Mouse (Mus musculus): ENCODE data around the gene Ndufb10. TPM values are rescaled to one million over a fixed set of nuclear protein-coding genes. Genes with fewer than 3 reads are reported as not detected.

The Ndufb10 gene
- polyA plus RNA-seq, 1 experiment = 519 TPM

- TF ChIP-seq GATA1 (IDR thresholded peaks at IDR 0.05; ENCODE audit: borderline replicate concordance, low read length) (no peak), FLI1 (IDR thresholded peaks at IDR 0.05; ENCODE audit: low read length) (no peak)
- peak overlapping the region; percentile 94 for H3K4me3 ChIP-seq (replicated peaks)
- peaks cover 53% of the 10 kb centered on the region for H3K4me1 ChIP-seq
- peaks cover 14% of the 10 kb centered on the region for H3K36me3 ChIP-seq (replicated peaks; ENCODE audit: low read length)
- H3K27me3 ChIP-seq (replicated peaks) = peaks cover 2% of the 10 kb centered on the region
- H3K9me3 ChIP-seq = no peaks in the 10 kb centered on the region
Measured at GRCm38 (mm10) chr17:24735446-24735845, 11.2 kb upstream of the Ndufb10 start.

DNA sequence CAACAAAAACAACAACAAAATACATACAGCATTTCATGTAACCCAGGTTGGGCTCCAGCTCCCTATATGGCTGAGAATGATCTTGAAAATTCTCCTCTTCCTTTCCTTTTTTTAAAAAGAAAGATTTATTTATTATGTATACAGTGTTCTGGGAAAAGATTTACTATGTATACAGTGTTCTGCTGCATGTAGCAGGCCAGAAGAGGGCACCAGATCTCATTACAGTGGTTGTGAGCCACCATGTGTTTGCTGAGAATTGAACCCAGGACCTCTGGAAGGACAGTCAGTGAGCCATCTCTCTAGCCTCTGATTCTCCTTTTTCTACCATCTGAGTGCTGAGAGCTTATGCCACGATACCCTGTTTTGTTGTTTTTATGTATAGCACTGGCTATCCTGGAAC lies 10.2 kb upstream of the Ndufb10 start:
- Histone ChIP-seq H3K9me3 (no peaks in the 10 kb centered on the region), H3K4me3 (replicated peaks) (no peak overlapping the region), H3K36me3 (replicated peaks; ENCODE audit: low read length) (peaks cover 5% of the 10 kb centered on the region), H3K27me3 (replicated peaks) (peaks cover 2% of the 10 kb centered on the region), H3K4me1 (peaks cover 56% of the 10 kb centered on the region)
- TF ChIP-seq GATA1 (IDR thresholded peaks at IDR 0.05; ENCODE audit: borderline replicate concordance, low read length) = no peak
- no peak for TF ChIP-seq FLI1 (IDR thresholded peaks at IDR 0.05; ENCODE audit: low read length)

GRCm38 (mm10) chr17:24733434-24734050 lies 9.3 kb upstream of the Ndufb10 start:
- Histone ChIP-seq H3K4me3 (replicated peaks) (no peak overlapping the region), H3K9me3 (no peaks in the 10 kb centered on the region), H3K36me3 (replicated peaks; ENCODE audit: low read length) (no peaks in the 10 kb centered on the region), H3K4me1 (peaks cover 52% of the 10 kb centered on the region), H3K27me3 (replicated peaks) (peaks cover 2% of the 10 kb centered on the region)
- TF ChIP-seq GATA1 (IDR thresholded peaks at IDR 0.05; ENCODE audit: borderline replicate concordance, low read length) = no peak
- TF ChIP-seq FLI1 (IDR thresholded peaks at IDR 0.05; ENCODE audit: low read length) = no peak

DNA sequence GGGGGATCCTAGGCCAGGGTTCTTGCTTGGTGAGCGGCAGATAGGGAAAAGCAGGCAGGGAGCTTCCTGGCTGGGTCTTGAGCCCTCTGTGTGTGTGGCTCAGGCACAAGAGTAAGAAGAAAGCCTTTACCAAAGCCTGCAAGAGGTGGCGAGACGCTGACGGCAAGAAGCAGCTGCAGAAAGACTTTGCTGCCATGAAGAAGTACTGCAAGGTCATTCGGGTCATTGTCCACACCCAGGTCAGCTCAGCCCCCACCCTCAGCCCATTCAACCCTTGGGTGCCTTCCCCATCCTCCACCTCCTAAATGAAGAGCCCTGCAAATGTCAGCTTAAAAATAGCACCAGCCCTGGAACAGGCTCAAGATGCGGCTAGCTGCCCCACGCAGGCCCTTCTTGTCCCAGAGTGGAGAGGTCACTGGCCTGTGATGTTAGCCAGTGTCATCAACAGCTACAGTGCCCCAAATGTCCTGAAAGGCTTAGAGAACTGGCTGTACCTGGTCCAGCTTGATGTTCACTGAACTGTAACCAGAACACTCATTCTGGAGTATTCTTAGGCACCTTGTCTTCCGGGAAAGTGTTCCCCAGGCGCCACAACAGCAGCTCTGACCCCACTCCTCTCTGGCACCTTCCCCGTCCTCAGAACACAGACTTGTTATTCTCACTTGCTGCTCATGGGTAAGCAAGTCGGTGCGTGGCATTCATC lies 8.1 kb upstream of the Ndufb10 start:
- Histone ChIP-seq H3K9me3 (no peaks in the 10 kb centered on the region), H3K27me3 (replicated peaks) (peaks cover 5% of the 10 kb centered on the region)
- TF ChIP-seq GATA1 (IDR thresholded peaks at IDR 0.05; ENCODE audit: borderline replicate concordance, low read length) (no peak), FLI1 (IDR thresholded peaks at IDR 0.05; ENCODE audit: low read length) (no peak)

GRCm38 (mm10) chr17:24730787-24731186 lies 6.5 kb upstream of the Ndufb10 start:
- H3K27me3 ChIP-seq (replicated peaks) = peaks cover 5% of the 10 kb centered on the region

More for the DNA sequence above, 8.1 kb upstream of the Ndufb10 start:
- Histone ChIP-seq H3K36me3 (replicated peaks; ENCODE audit: low read length) (no peaks in the 10 kb centered on the region), H3K4me3 (replicated peaks) (no peak overlapping the region), H3K4me1 (peaks cover 52% of the 10 kb centered on the region)

GRCm38 (mm10) chr17:24729067-24729466 lies 4.8 kb upstream of the Ndufb10 start:
- H3K9me3 ChIP-seq = no peaks in the 10 kb centered on the region
- H3K27me3 ChIP-seq (replicated peaks) = peaks cover 5% of the 10 kb centered on the region
- peaks cover 35% of the 10 kb centered on the region for H3K4me1 ChIP-seq
- no peaks in the 10 kb centered on the region for H3K36me3 ChIP-seq (replicated peaks; ENCODE audit: low read length)
- no peak for TF ChIP-seq GATA1 (IDR thresholded peaks at IDR 0.05; ENCODE audit: borderline replicate concordance, low read length)
- no peak for TF ChIP-seq FLI1 (IDR thresholded peaks at IDR 0.05; ENCODE audit: low read length)
- H3K4me3 ChIP-seq (replicated peaks) = no peak overlapping the region

More at GRCm38 (mm10) chr17:24730787-24731186, 6.5 kb upstream of the Ndufb10 start:
- H3K9me3 ChIP-seq = no peaks in the 10 kb centered on the region
- H3K4me3 ChIP-seq (replicated peaks) = no peak overlapping the region
- TF ChIP-seq GATA1 (IDR thresholded peaks at IDR 0.05; ENCODE audit: borderline replicate concordance, low read length) (no peak), FLI1 (IDR thresholded peaks at IDR 0.05; ENCODE audit: low read length) (no peak)
- no peaks in the 10 kb centered on the region for H3K36me3 ChIP-seq (replicated peaks; ENCODE audit: low read length)
- peaks cover 40% of the 10 kb centered on the region for H3K4me1 ChIP-seq

DNA sequence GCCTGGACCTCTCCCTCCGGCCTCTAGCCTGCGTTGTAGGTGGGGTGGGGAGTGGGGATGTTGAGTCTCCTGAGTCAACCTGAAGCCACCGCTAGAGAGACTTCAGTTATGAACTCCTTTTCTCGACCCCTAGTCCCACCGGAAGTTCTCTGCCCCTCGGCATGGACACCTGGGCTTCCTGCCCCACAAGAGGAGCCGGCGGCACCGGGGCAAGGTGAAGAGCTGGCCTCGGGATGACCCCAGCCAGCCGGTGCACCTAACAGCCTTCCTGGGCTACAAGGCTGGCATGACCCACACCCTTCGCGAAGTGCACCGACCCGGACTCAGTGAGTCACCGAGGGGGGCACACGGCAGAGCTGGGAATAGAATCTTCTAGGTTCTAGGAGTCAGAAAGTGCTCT lies 3.9 kb upstream of the Ndufb10 start:
- H3K4me1 ChIP-seq = peaks cover 41% of the 10 kb centered on the region
- no peak for TF ChIP-seq GATA1 (IDR thresholded peaks at IDR 0.05; ENCODE audit: borderline replicate concordance, low read length)
- TF ChIP-seq FLI1 (IDR thresholded peaks at IDR 0.05; ENCODE audit: low read length) = no peak
- no peaks in the 10 kb centered on the region for H3K9me3 ChIP-seq
- no peak overlapping the region for H3K4me3 ChIP-seq (replicated peaks)
- H3K36me3 ChIP-seq (replicated peaks; ENCODE audit: low read length) = no peaks in the 10 kb centered on the region
- peaks cover 5% of the 10 kb centered on the region for H3K27me3 ChIP-seq (replicated peaks)

- TF ChIP-seq GATA1 (IDR thresholded peaks at IDR 0.05; ENCODE audit: borderline replicate concordance, low read length) (no peak), FLI1 (IDR thresholded peaks at IDR 0.05; ENCODE audit: low read length) (no peak)
- Histone ChIP-seq H3K4me3 (replicated peaks) (no peak within 1 kb of the TSS), H3K27me3 (replicated peaks) (peaks cover 5% of the 10 kb centered on the region), H3K9me3 (no peaks in the 10 kb centered on the region), H3K4me1 (peaks cover 45% of the 10 kb centered on the region), H3K36me3 (replicated peaks; ENCODE audit: low read length) (peaks cover under 1% of the 10 kb centered on the region)
Measured at GRCm38 (mm10) chr17:24727618-24728017, 3.3 kb upstream of the Ndufb10 start, which contains the start of gene Rpl3l. Gene Rpl3l (plus strand): TSS chr17:24727820.

DNA sequence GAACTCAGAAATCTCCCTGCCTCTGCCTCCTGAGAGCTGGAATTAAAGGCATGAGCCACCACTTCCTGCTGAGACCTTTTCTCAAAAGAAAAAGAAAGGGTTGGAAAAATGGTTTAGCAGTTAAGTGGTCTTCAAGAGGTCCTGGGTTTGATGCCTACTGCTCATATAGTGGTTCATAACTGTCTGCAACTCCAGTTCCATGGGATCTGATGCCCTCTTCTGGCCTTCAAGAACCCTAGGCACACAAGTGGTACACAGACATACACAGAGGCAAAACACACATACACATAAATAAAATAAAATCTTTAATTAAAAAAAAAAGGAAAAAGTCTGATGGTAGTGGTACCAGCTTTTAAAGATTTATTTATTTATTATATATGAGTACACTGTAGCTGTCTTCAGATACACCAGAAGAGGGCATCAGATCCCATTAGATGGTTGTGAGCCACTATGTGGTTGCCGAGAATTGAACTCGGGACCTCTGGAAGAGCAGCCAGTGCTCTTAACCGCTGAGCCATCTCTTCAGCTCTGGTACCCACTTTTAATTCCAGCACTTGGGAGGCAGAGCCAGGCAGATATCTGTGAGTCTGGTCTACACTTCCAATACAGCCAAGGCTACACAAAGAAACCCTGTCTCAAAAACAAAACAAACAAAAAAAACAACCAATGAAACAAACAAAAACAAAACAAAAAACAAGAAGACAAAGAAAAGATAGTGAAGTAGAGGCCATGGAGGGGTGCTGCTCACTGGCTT lies 1.5 kb upstream of the Ndufb10 start:
- H3K4me3 ChIP-seq (replicated peaks) = no peak overlapping the region
- peaks cover 16% of the 10 kb centered on the region for H3K36me3 ChIP-seq (replicated peaks; ENCODE audit: low read length)
- no peaks in the 10 kb centered on the region for H3K9me3 ChIP-seq
- TF ChIP-seq FLI1 (IDR thresholded peaks at IDR 0.05; ENCODE audit: low read length) (no peak), GATA1 (IDR thresholded peaks at IDR 0.05; ENCODE audit: borderline replicate concordance, low read length) (no peak)
- peaks cover 4% of the 10 kb centered on the region for H3K27me3 ChIP-seq (replicated peaks)
- H3K4me1 ChIP-seq = peaks cover 51% of the 10 kb centered on the region

DNA sequence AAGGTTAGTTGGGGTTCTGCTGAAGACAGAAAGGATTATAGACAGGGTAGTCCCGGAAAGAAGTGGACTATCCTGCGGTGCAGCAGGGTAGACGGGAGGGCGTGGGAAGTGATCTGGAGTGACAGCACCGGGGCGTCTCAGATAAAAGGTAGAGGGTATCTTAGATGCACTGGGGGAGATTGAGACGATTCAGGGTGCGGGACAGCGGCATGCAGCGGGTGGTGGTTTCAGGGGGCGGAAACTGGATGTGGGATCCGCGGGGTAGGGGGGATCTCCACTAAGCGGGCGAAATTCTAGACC lies 447 bp downstream of the Ndufb10 start:
- H3K27me3 ChIP-seq (replicated peaks) = peaks cover 4% of the 10 kb centered on the region
- peaks cover 50% of the 10 kb centered on the region for H3K4me1 ChIP-seq
- no peak for TF ChIP-seq GATA1 (IDR thresholded peaks at IDR 0.05; ENCODE audit: borderline replicate concordance, low read length)
- H3K36me3 ChIP-seq (replicated peaks; ENCODE audit: low read length) = peaks cover 19% of the 10 kb centered on the region
- no peaks in the 10 kb centered on the region for H3K9me3 ChIP-seq
- H3K4me3 ChIP-seq (replicated peaks) = peak overlapping the region; percentile 100
